Mouse (Mus musculus): ENCODE results near the gene Ccdc190. TPM values are rescaled to one million over a fixed set of nuclear protein-coding genes. Genes with fewer than 3 reads are reported as not detected.

The Ccdc190 gene
- total and polyA plus RNA-seq, 3 experiments, result not detected

DNA sequence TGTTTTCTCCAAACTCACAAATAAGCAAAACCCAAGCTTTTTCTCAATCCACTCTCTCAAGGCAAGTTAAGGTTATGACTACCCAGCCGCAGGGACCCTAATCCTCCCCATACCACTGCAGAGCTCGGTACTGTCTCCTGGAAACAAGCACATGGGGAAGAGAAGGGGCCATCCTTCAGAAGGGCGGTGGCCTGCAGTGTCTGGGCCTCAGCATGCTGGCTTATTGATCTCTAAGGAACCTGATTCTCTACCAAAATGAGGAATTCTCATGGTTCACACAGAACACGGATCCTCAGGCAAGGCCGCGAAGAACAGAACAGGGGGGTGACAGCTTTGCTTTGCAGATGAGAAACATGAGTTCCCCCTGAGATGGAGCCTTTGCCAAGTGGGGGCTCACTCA lies 23.1 kb downstream of the Ccdc190 start:
- ATAC-seq (ENCODE audit: extremely low read depth, insufficient number of reproducible peaks, low FRiP score, poor library complexity, severe bottlenecking) (no peak), DNase-seq (ENCODE audit: low spot score) (no peak)
- H3K36me3 ChIP-seq (replicated peaks), result peaks cover 55% of the 10 kb centered on the region
- H3K9me3 ChIP-seq (replicated peaks), result no peaks in the 10 kb centered on the region
- TF ChIP-seq GATA2 (IDR thresholded peaks at IDR 0.05; ENCODE audit: borderline replicate concordance, low read depth, low read length) (no peak), POLR2AphosphoS5 (IDR thresholded peaks at IDR 0.05; ENCODE audit: insufficient replicate concordance, low read depth, low read length) (no peak), CTCF (IDR thresholded peaks at IDR 0.05; ENCODE audit: low read depth, low read length) (no peak), GATA1 (IDR thresholded peaks at IDR 0.05; ENCODE audit: borderline replicate concordance, low read length) (no peak), TAL1 (conservative IDR thresholded peaks at IDR 0.05; ENCODE audit: low read depth, low read length) (no peak)
- H3K4me3 ChIP-seq (ENCODE audit: low read depth, low read length), result no peak overlapping the region
- no peaks in the 10 kb centered on the region for H3K27me3 ChIP-seq (ENCODE audit: insufficient read depth, low read length)
- H3K4me1 ChIP-seq (ENCODE audit: insufficient read depth, low read depth, low read length), result no peaks in the 10 kb centered on the region

GRCm38 (mm10) chr1:169952636-169953035 lies 24.2 kb downstream of the Ccdc190 start:
- ATAC-seq (ENCODE audit: extremely low read depth, insufficient number of reproducible peaks, low FRiP score, poor library complexity, severe bottlenecking) (no peak), DNase-seq (ENCODE audit: low spot score) (no peak)
- H3K4me3 ChIP-seq (ENCODE audit: low read depth, low read length), result no peak overlapping the region
- peaks cover 61% of the 10 kb centered on the region for H3K36me3 ChIP-seq (replicated peaks)
- no peaks in the 10 kb centered on the region for H3K27me3 ChIP-seq (ENCODE audit: insufficient read depth, low read length)
- no peaks in the 10 kb centered on the region for H3K4me1 ChIP-seq (ENCODE audit: insufficient read depth, low read depth, low read length)
- no peak for TF ChIP-seq POLR2AphosphoS5 (IDR thresholded peaks at IDR 0.05; ENCODE audit: insufficient replicate concordance, low read depth, low read length)
- H3K9me3 ChIP-seq (replicated peaks), result no peaks in the 10 kb centered on the region

GRCm38 (mm10) chr1:169953106-169953505 lies 24.7 kb downstream of the Ccdc190 start:
- H3K36me3 ChIP-seq (replicated peaks), result peaks cover 66% of the 10 kb centered on the region
- TF ChIP-seq GATA1 (IDR thresholded peaks at IDR 0.05; ENCODE audit: borderline replicate concordance, low read length), result no peak
- no peak for TF ChIP-seq TAL1 (conservative IDR thresholded peaks at IDR 0.05; ENCODE audit: low read depth, low read length)
- no peak for TF ChIP-seq GATA2 (IDR thresholded peaks at IDR 0.05; ENCODE audit: borderline replicate concordance, low read depth, low read length)
- TF ChIP-seq CTCF (IDR thresholded peaks at IDR 0.05; ENCODE audit: low read depth, low read length), result no peak
- no peak for TF ChIP-seq POLR2AphosphoS5 (IDR thresholded peaks at IDR 0.05; ENCODE audit: insufficient replicate concordance, low read depth, low read length)
- ATAC-seq (ENCODE audit: extremely low read depth, insufficient number of reproducible peaks, low FRiP score, poor library complexity, severe bottlenecking) (no peak), DNase-seq (ENCODE audit: low spot score) (no peak)
- no peaks in the 10 kb centered on the region for H3K9me3 ChIP-seq (replicated peaks)
- H3K4me3 ChIP-seq (ENCODE audit: low read depth, low read length), result no peak overlapping the region
- no peaks in the 10 kb centered on the region for H3K4me1 ChIP-seq (ENCODE audit: insufficient read depth, low read depth, low read length)
- no peaks in the 10 kb centered on the region for H3K27me3 ChIP-seq (ENCODE audit: insufficient read depth, low read length)

DNA sequence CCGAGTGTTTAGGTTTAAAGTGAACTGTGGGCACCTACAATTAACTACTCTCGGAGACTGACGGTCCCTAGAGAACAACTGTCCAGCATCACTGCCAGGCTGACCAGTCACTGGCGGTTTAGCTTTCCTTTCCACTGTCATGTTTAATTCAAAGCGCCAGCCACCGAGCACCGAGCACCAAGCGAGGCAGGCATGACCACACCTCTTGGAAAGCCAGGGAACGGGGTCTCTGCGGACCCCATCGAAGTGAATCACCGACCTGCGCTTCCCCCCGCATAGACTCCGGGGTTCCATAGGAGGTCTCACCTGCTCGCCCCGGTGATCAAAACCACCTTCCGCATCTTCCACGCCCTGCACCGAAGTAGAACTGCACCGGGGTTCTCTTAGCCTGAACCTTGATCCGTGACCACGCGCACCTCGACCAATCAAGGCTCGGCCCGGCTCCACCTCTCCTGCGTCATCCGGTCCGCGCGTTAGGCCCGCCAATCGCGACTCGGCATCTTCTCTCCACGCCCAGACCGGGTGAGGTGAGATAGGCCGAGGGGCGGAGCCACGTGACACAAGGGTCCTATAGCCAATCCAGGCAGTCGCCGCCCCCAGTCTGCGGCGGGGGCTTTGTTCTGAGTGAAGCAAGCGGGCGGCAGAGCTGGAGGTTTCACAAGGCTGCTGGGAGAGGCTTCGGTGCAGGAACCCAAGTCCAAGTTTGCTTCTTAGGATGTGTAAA lies 40.5 kb downstream of the Ccdc190 start, which contains the start of gene Hsd17b7:
TSS of gene Hsd17b7 (minus strand) at position 450 of the 724 bp plus-strand sequence.
- Histone ChIP-seq H3K9me3 (replicated peaks) (no peaks in the 10 kb centered on the region), H3K27me3 (ENCODE audit: insufficient read depth, low read length) (no peaks in the 10 kb centered on the region), H3K4me3 (ENCODE audit: low read depth, low read length) (peak within 1 kb of the TSS; percentile 75), H3K4me1 (ENCODE audit: insufficient read depth, low read depth, low read length) (peaks cover 14% of the 10 kb centered on the region), H3K36me3 (replicated peaks) (peaks cover 34% of the 10 kb centered on the region)
- peak; percentile 96 for DNase-seq (ENCODE audit: low spot score)
- peak; percentile 99 for ATAC-seq (ENCODE audit: extremely low read depth, insufficient number of reproducible peaks, low FRiP score, poor library complexity, severe bottlenecking)
- TF ChIP-seq GATA2 (IDR thresholded peaks at IDR 0.05; ENCODE audit: borderline replicate concordance, low read depth, low read length) (no peak), GATA1 (IDR thresholded peaks at IDR 0.05; ENCODE audit: borderline replicate concordance, low read length) (no peak), CTCF (IDR thresholded peaks at IDR 0.05; ENCODE audit: low read depth, low read length) (no peak), POLR2AphosphoS5 (IDR thresholded peaks at IDR 0.05; ENCODE audit: insufficient replicate concordance, low read depth, low read length) (no peak), TAL1 (conservative IDR thresholded peaks at IDR 0.05; ENCODE audit: low read depth, low read length) (no peak)

- no peak for DNase-seq (ENCODE audit: low spot score)
- peaks cover 28% of the 10 kb centered on the region for H3K36me3 ChIP-seq (replicated peaks)
- no peaks in the 10 kb centered on the region for H3K27me3 ChIP-seq (ENCODE audit: insufficient read depth, low read length)
- H3K4me3 ChIP-seq (ENCODE audit: low read depth, low read length), result peak overlapping the region; percentile 75
- H3K9me3 ChIP-seq (replicated peaks), result no peaks in the 10 kb centered on the region
- H3K4me1 ChIP-seq (ENCODE audit: insufficient read depth, low read depth, low read length), result peaks cover 14% of the 10 kb centered on the region
- TF ChIP-seq CTCF (IDR thresholded peaks at IDR 0.05; ENCODE audit: low read depth, low read length) (no peak), GATA1 (IDR thresholded peaks at IDR 0.05; ENCODE audit: borderline replicate concordance, low read length) (no peak), GATA2 (IDR thresholded peaks at IDR 0.05; ENCODE audit: borderline replicate concordance, low read depth, low read length) (no peak), POLR2AphosphoS5 (IDR thresholded peaks at IDR 0.05; ENCODE audit: insufficient replicate concordance, low read depth, low read length) (no peak; the same call in 1 of the 2 replicates), TAL1 (conservative IDR thresholded peaks at IDR 0.05; ENCODE audit: low read depth, low read length) (no peak)
- ATAC-seq (ENCODE audit: extremely low read depth, insufficient number of reproducible peaks, low FRiP score, poor library complexity, severe bottlenecking), result peak; percentile 32
Measured at GRCm38 (mm10) chr1:169969516-169969886, 41.1 kb downstream of the Ccdc190 start.

GRCm38 (mm10) chr1:169970936-169971335 lies 42.5 kb downstream of the Ccdc190 start:
- no peak for ATAC-seq (ENCODE audit: extremely low read depth, insufficient number of reproducible peaks, low FRiP score, poor library complexity, severe bottlenecking)
- TF ChIP-seq POLR2AphosphoS5 (IDR thresholded peaks at IDR 0.05; ENCODE audit: insufficient replicate concordance, low read depth, low read length) (no peak), TAL1 (conservative IDR thresholded peaks at IDR 0.05; ENCODE audit: low read depth, low read length) (no peak), CTCF (IDR thresholded peaks at IDR 0.05; ENCODE audit: low read depth, low read length) (no peak), GATA1 (IDR thresholded peaks at IDR 0.05; ENCODE audit: borderline replicate concordance, low read length) (no peak), GATA2 (IDR thresholded peaks at IDR 0.05; ENCODE audit: borderline replicate concordance, low read depth, low read length) (no peak)

More at GRCm38 (mm10) chr1:169970936-169971335, 42.5 kb downstream of the Ccdc190 start:
- DNase-seq (ENCODE audit: low spot score), result no peak
- no peaks in the 10 kb centered on the region for H3K9me3 ChIP-seq (replicated peaks)
- peaks cover 15% of the 10 kb centered on the region for H3K36me3 ChIP-seq (replicated peaks)
- no peak overlapping the region for H3K4me3 ChIP-seq (ENCODE audit: low read depth, low read length)
- peaks cover 14% of the 10 kb centered on the region for H3K4me1 ChIP-seq (ENCODE audit: insufficient read depth, low read depth, low read length)
- H3K27me3 ChIP-seq (ENCODE audit: insufficient read depth, low read length), result no peaks in the 10 kb centered on the region
